Mouse (Mus musculus) layer of hippocampus, postnatal 25 days (tissue): ENCODE results near the gene Gucd1. TPM values are rescaled to one million over a fixed set of nuclear protein-coding genes. Genes with fewer than 3 reads are reported as not detected.
"Not testable (repeated sequence)": the region's sequence is repeated elsewhere in the genome, so short reads cannot be mapped to it uniquely, and the experiment has no call there.

Experiments used
- DNase-seq, 2 experiments: peaks; one replicate each; pipeline ENCODE4 v3.0.0; 2022; ENCODE audit warnings: mixed read lengths in 2 of 2, low spot score in 1 of 2; ENCODE audit errors: extremely low spot score in 1 of 2
- total RNA-seq, 2 experiments: library from RNA; stranded (reverse); gene quantifications; 2 replicates each; pipeline ENCODE4 v1.2.3; 2021

Gucd1 gene
- total RNA-seq: 10 to 100 TPM; 16.3 to 19.5 TPM

- DNase-seq: peak; percentile 93 to 97
Measured at GRCm38 (mm10) chr10:75517758-75518143, at the start of gene Gucd1. Gucd1 (minus strand) TSS chr10:75517972.

- DNase-seq: not testable (repeated sequence)
Measured at GRCm38 (mm10) chr10:75566765-75567164, 49.0 kb upstream of the Gucd1 start.

- DNase-seq: no peak
Measured at GRCm38 (mm10) chr10:75566321-75566720, 48.5 kb upstream of the Gucd1 start.

- no peak for DNase-seq
Measured at GRCm38 (mm10) chr10:75565906-75566305, 48.1 kb upstream of the Gucd1 start.

GRCm38 (mm10) chr10:75565436-75565835 is 47.7 kb upstream of the Gucd1 start:
- no peak for DNase-seq

- DNase-seq: no peak
Measured at GRCm38 (mm10) chr10:75564687-75565265, 47.0 kb upstream of the Gucd1 start.

GRCm38 (mm10) chr10:75562596-75562995 is 44.8 kb upstream of the Gucd1 start:
- no peak for DNase-seq

- no peak for DNase-seq
Measured at GRCm38 (mm10) chr10:75561071-75561654, 43.4 kb upstream of the Gucd1 start, which contains the start of gene Ggt1. Ggt1 (plus strand) TSS chr10:75561604.

GRCm38 (mm10) chr10:75560549-75560899 is 42.8 kb upstream of the Gucd1 start:
- no peak for DNase-seq

- DNase-seq: peak; percentile 25 to 30
Measured at GRCm38 (mm10) chr10:75559676-75560548, 42.1 kb upstream of the Gucd1 start, which contains the start of gene Lrrc75b. Lrrc75b (minus strand) TSS chr10:75560330.

GRCm38 (mm10) chr10:75559041-75559675 is 41.4 kb upstream of the Gucd1 start:
- DNase-seq: no peak

- DNase-seq: no peak
Measured at GRCm38 (mm10) chr10:75558515-75558914, 40.7 kb upstream of the Gucd1 start.

- DNase-seq: peak; percentile 42 to 58
Measured at GRCm38 (mm10) chr10:75556026-75556425, 38.3 kb upstream of the Gucd1 start.

GRCm38 (mm10) chr10:75555557-75555956 is 37.8 kb upstream of the Gucd1 start:
- no peak for DNase-seq

- no peak for DNase-seq
Measured at GRCm38 (mm10) chr10:75554090-75554489, 36.3 kb upstream of the Gucd1 start.

GRCm38 (mm10) chr10:75552701-75553450 is 35.1 kb upstream of the Gucd1 start:
- no peak for DNase-seq

GRCm38 (mm10) chr10:75552106-75552505 is 34.3 kb upstream of the Gucd1 start:
- no peak for DNase-seq

GRCm38 (mm10) chr10:75551175-75551574 is 33.4 kb upstream of the Gucd1 start:
- no peak for DNase-seq

- no peak for DNase-seq
Measured at GRCm38 (mm10) chr10:75549886-75550285, 32.1 kb upstream of the Gucd1 start.

- DNase-seq: no peak
Measured at GRCm38 (mm10) chr10:75548486-75548885, 30.7 kb upstream of the Gucd1 start.
